Mouse (Mus musculus) left cerebral cortex, adult 11 months (tissue): ENCODE results near the gene Kcnma1.

Experiments
- DNase-seq: peaks from one replicate; pipeline ENCODE4 v3.0.0; 2022; ENCODE audit warnings: low spot score

The Kcnma1 gene

GRCm38 (mm10) chr14:23688513-23688912 is 325.8 kb downstream of the Kcnma1 start:
- no peak for DNase-seq

DNA sequence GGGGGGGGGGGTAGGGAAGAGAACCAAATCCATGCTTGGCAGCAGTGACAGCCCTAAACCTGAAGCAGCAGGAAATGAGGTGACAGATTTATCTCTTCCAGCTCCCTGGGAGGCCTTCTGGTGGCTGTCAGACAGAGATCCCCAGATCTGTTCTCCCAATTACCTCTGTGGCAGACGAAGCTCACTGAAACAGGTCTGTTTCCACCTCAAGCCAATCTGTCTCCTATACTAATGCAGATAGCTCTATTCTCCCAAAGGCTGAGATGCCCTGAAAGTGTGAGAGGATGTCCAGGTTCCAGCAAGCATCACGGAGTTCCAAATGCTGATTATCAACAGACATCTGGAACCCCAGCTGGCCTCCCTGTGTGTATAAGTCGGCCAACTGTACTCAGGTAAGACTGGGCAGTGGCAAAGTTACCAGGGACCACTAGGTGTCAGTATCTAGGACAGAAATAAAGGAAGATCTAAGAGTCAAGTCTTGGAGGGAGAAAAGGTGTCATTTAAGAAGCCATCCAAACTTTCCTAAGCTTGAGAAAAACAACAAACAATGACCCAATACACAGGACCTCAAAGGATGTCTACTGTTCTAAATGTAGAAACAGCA is 329.7 kb downstream of the Kcnma1 start:
- DNase-seq: no peak

DNA sequence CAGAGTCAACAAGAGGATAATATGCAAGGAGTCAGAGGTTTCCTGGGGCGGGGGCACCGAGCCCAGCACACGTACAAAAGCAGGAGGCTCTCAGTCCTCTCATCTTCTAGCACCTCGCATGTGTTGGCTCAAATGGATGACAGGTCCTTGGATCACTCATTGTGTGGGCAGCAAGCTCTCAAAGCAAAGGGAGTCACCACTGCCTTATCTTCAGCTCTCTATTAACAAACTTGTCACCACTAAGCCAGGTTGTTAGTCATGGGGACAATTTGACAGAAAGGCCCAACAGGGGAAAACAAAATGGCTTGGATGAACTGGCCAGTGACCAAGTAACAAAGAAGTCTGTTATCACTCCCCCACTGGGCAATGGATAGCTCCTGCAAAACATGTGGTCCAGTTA is 331.5 kb downstream of the Kcnma1 start:
- no peak for DNase-seq

DNA sequence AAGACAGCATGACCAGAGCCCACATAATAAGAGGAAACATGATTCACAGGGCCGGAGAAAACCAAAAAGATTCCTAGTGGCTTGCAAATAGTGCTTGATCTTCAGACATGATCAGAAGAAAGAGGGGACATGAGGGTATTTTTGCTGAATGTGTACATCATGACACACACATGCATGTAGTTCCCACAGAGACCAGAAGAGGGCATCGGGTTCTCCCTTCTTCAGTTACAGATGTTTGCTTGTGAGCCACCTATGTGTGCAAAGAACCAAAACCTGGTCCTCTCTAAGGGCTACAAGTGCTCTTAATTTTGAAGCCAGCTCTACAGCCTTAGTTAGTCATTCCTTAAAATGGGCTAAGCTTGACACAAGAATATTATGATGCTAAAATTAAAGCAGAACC is 334.9 kb downstream of the Kcnma1 start:
- DNase-seq: no peak

DNA sequence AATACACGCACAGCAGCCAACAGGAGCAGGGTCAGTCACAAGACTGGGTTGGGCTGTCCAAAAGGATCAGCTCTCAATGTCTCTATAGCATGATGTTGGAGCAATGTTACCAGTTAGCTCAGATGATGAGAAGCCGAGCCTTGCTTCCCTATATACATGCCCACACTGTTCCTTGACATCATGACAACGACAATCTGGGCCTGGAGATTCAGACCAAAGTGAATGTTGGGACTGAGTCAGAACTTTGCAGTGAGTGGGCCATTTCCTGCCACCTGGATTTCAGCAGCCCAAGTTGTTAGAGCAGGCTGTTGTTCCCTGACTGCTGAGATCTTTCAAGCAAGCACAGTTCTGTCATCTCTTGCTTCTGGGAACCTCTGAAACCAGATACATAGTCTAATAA is 347.9 kb downstream of the Kcnma1 start:
- DNase-seq: no peak

DNA sequence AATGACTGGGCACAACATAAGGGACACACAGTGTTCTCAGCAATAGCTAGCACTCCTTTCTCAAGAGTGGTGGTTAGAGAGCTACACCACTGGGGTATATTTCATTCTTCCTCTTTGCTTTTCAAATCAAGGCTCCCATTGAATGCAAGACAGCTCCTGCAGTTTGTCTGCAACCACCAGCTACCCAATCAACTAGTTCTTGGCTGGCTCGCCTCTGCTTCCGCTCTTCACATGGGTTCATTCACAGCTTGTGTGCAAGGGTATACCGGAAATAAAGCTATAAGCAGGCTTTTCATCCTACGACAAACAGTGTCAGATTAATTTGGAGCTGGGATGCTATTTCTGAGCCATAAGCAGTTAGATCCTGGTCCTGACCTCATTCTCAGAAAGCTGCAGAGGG is 362.6 kb downstream of the Kcnma1 start:
- DNase-seq: no peak

- no peak for DNase-seq
Observed at GRCm38 (mm10) chr14:23650126-23650525, 364.2 kb downstream of the Kcnma1 start.

DNA sequence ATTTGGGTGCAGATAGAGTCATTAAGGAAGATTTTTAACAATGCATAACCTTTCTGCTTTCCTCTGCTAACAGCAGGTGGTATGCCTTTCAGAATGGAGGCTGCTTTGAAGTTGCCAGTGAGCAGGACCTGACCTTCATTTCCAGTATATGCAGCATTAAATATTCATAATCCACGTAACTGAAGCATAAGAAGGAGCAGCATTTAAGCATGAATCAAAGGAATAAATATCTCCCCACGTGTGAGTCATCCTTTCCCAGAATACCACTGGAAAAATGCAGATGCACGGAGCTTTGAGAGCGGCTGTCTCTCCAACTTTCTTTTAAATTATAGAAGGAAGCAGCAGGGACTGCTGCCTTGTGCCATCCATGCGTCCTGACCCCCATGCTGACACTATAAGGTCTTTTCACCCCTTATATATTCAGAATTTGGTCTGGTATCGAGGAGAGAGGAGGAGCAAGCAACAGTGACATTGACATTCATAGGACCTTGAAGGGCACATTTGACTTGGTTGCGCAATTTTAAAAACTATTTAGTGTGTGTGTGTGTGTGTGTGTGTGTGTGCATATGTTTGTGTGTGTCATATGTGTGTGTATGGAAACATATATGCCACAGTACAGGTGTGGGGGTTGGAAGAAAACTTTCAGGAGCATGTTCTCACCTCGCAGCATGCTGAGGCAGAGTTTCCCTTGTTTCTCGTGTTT is 368.8 kb downstream of the Kcnma1 start:
- no peak for DNase-seq

DNA sequence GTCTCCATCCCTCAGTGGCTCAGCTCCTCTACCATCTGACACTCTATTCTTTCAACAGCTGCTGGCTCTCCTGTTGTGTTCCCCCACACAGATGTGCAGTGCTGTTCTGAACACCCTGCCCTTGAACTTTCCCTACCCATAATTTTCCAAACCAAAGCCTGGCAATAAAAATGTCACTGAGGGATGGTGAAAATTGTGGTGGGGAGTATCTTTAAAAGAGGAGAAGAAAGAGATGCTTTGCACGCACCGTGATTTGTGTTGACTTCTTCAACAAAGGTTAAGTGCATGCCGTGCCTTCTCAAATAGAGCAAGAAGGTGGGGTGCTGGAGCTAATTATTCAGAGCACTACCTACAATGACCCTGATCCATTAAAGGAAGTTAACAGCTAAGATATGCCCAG is 371.1 kb downstream of the Kcnma1 start:
- DNase-seq: no peak

- no peak for DNase-seq
Observed at GRCm38 (mm10) chr14:23640665-23641064, 373.6 kb downstream of the Kcnma1 start.

DNA sequence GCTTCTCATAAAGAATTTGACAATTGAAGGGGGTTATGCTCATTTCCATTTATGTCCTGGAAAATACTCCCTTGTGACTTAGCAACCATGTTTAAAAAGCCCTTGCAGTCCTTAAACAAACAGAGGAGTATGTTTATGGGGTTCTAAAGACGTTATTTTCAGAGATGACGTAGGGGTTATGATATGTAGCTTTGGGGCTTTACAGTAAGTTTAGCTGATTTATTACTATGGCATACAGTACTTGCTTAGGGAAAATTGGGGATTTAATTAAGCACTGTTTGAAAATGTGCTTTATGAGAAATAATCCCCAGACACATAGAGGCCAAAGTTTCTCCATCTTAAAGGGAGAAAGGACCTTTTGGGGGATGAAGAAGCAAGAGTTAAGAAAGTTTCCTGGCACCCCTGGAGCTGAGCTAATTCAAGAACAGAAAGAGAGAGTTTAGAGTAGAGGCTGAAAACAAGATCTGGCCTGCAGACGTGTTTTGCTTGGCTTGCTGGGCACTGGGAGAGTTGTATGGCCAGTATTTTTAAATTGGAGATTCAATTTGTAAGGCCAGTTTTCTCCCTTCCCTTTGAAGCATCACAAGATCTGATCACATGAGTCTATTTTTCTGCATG is 376.1 kb downstream of the Kcnma1 start:
- DNase-seq: no peak

DNA sequence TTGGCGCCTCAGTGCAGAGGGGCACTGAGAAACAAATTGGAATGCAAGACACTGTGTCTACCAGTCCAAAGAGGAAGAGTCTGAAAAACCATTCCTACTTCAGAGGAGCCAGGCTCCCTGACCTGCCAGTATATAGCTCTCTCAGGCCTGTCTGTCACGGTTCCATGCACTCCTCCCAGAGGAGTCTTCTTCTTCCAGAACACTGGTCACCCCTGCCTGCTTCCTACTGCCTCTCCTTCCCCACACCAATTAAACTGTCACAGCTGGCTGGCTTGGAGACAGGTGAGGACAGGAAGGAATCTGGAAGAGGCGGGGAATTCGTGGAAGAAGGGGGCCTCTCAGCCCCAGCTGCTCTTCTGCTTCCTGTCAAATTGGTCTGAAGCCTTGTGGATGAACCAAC is 378.4 kb downstream of the Kcnma1 start:
- DNase-seq: no peak

DNA sequence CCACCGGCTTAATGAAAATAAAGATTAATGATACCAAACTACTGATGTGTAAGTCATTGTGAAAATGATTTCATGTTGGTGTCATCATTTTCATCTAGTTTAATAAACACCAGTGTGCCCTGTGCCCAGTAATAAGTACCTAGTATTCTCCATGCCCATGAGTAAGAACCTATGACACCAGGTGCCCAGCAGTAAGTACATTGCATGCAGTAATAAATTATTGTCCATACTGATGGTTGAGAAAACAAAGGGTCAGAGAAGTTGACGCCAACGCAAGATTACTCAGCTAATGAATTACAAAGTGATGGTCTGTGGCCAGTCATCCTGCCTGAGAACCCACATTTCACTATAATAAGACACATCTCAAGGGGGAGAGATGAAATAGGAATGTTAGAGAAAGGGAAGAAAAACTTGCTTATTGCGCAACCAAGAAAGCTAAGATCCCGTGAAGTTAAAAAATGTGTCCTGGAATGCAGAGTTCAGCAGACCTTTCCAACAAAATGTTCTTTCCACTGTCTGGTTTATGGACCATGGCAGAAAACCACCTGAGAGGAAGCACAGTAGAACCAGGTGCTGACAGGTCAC is 381.2 kb downstream of the Kcnma1 start:
- no peak for DNase-seq

- DNase-seq: no peak
Observed at GRCm38 (mm10) chr14:23626925-23627324, 387.4 kb downstream of the Kcnma1 start.

- DNase-seq: no peak
Observed at GRCm38 (mm10) chr14:23626114-23626513, 388.2 kb downstream of the Kcnma1 start.

- no peak for DNase-seq
Observed at GRCm38 (mm10) chr14:23625436-23625835, 388.9 kb downstream of the Kcnma1 start.

DNA sequence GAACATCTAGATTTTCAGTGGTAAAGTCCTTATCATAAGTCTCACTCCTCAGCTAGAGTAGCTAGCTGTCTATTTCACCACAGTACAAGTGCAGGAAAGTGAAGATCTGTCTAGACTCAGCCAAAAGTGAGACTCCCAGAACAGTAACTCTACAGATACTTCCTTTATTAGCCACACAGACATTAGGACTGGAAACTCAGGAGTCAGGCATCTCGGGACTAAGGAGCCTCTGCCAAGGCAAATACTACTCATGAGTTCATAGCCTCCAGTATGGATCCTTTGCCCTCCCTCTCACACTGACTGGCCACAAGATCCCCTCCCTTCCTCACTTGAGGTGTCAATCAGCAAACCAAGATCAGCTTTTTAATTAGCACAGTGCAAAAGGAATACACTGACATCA is 389.8 kb downstream of the Kcnma1 start:
- DNase-seq: no peak

- no peak for DNase-seq
Observed at GRCm38 (mm10) chr14:23620685-23621084, 393.6 kb downstream of the Kcnma1 start.

- no peak for DNase-seq
Observed at GRCm38 (mm10) chr14:23618973-23619372, 395.3 kb downstream of the Kcnma1 start.

GRCm38 (mm10) chr14:23618081-23618480 is 396.2 kb downstream of the Kcnma1 start:
- no peak for DNase-seq

DNA sequence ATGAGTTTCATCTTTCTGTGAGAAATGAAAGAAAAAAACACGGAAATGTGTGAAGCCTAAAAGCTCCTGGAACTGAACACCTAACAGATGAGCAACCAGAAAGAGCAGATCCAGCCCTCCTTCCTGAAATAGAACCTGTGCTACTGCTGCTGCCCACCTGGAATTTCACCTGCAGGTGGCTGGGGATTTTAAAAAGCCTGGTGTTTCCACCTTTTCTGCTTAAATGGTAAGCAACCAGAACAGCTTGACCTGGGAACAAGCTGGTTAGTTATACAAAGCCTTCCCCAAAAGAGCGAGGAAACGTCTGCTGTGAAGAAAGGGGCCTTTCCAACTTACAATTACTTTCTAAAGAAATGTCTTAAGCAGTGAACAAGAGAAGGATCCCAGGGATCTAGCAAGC is 404.2 kb downstream of the Kcnma1 start:
- no peak for DNase-seq

- no peak for DNase-seq
Observed at GRCm38 (mm10) chr14:23605740-23606139, 408.6 kb downstream of the Kcnma1 start.

- no peak for DNase-seq
Observed at GRCm38 (mm10) chr14:23602937-23603336, 411.4 kb downstream of the Kcnma1 start.
